Mouse (Mus musculus) right cerebral cortex, adult 18-20 months (tissue): Measurements from ENCODE around the gene Cyp2j12.
"Not testable (repeated sequence)": the region's sequence is repeated elsewhere in the genome, so short reads cannot be mapped to it uniquely, and the experiment has no call there.

Source experiments
- DNase-seq: peaks from one replicate; pipeline ENCODE4 v3.0.0; 2022; ENCODE audit warnings: mixed read lengths

The Cyp2j12 gene

DNA sequence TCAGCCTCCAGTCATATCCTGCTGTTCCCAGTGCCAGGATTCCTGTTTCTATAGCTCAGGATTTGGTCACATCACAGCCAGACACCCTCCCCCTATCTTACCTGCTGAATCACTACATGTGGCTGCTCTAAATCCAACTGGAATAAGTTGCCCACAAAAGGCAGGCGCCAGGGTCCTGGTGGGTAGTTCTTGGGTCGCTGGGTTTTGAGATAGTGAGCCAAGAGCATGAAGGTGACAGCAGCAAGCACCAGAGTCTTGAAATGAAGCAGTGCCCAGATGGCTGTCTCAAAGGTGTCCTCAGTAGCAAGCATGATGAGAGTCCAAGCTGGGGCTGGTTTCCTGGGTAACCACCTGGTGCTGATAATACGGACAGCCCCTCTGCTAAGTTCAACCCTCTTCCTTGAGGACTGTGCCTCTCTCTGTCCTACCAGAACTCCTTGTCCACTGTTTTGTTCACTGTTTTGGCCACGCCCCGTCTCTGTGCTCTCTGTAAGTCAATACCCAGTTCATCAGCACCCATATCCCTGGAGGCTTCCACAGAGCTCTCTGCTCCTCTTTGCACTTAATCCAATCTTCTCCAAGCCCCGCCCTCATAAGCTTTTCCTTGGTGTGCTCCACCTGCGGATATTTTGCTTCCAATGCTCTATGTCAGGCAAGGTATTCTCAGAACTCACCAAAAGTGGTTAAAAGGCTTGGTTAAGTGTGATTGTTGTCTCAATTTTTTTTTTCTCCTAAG lies at the start of gene Cyp2j12:
TSS of gene Cyp2j12 (minus strand) at position 421 of the 736 bp plus-strand sequence.
- DNase-seq: no peak

DNA sequence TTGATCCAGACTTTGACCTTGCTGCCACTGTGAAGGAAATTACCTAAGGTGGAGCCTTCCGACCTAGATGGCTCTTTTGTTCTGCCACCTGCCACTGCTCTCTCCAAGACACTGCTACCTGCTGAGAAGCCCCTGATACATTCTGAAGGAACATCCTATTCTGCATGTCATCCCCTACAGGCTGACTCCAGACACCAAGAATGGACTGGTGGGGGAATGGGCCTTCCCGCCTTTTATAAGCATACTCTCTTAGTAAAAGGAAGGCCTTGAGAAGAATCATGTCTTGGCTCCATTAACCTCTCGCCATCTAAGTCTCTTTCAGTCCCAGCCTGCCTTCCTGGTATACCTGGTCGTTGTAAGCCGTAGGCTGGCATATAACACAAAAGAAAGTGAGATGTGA lies 48.4 kb upstream of the Cyp2j12 start:
- DNase-seq: not testable (repeated sequence)

DNA sequence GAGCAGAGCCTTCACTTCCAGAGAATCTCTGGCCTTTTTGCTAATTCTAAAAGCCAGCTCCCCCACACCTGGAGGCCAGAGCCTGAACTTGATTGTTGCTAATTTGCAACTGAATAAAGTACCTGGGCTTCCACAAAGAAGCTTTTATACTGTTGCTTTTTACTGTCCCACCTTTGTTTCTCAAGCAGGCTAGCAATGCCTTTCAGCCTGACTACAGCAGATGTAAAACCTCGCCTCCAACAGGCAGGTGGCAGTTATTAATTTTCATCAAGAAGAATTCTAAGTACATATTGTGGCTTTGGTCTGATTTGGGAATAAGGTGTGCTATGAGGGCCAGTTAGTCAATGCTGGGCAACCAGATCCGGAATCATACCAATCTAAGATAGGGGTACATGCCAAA lies 47.7 kb upstream of the Cyp2j12 start:
- not testable (repeated sequence) for DNase-seq

DNA sequence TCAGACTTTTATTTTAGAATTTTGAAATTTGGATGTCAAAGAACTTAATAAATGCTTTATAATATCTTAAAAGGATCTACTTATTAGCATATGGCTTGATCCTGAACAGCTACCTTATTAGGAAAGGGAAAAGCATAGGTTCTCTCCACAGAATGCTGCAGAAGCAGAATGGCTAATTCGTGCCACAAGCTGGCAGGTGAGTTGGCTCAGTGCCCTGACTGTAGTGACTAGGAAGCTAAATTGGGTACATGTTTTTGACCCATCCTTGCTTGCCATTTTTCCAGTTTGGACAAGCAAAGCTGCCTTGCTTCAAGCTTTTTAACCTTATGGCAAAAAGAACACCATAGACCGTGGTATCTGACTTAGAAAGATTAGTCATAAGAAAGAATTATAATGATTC lies 47.2 kb upstream of the Cyp2j12 start:
- not testable (repeated sequence) for DNase-seq

DNA sequence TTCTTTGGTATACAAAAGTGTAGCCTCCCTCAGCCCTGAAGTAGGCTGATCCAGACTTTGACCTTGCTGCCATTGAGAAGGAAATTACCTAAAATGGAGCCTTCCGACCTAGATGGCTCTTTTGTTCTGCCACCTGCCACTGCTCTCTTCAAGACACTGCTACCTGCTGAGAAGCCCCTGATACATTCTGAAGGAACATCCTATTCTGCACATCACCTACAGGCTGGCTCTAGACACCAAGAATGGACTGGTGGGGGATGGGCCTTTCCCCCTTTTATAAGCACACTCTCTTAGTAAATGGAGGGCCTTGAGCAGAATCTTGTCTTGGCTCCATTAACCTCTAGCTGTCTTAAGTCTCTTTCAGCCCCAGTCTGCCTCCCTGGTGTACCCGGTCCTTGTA lies 43.8 kb upstream of the Cyp2j12 start:
- DNase-seq: not testable (repeated sequence)

DNA sequence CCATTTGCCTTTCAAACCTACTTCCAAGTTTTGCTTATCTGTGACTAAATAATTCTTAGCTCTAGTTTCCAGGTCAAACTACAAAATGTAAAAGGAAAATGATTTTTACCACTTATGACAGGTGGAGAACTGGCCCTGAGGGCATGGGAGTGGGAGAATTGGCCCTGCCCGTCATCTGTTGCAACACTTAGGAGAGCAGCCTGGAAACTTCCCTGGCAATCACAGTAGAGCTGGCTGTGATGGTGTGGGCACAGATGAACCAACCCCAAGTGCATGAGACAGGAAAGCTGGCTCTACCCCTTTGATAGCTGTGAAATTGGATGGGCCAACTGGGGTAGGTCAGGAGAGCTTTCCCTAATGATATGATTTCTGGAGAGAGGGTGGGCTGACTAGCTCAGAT lies 21.9 kb upstream of the Cyp2j12 start:
- no peak for DNase-seq

DNA sequence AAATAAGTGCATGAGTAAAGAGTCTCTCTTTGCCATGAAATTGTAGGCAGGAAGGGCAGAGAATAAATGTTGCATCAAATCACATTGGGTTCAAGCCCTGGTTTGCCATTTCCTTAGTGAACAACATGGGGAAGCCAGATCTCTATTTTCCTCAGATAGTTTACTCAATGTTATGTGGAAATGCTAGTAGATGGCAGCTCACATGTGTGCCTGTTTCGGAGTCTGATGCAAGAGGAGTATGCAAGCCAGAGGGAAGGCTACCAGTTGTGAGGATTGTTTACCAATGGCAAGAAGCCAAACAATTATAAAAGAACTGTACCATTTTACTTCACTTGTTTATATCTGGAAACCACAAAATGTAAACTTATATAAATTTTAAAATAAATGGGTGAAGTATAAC lies 20.6 kb upstream of the Cyp2j12 start:
- no peak for DNase-seq

DNA sequence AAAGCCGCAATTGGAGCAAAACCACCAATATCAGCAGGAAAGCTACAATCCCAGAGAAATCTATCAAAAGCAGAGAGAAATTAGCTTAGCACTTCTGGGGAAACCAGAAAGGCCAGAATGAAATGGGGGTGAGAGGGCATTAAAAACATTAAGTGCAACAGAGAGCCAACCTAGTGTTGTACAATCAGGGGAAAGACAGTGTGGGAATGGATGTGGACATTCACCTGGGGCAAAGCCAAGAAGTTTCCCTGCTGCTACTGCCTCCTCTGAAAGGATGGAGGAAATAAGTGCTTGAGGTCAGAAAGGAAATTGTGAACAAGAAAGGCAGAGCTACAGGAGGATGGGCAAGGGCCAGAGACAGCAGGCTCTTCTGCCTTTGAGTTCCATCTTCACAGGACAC lies 1.7 kb downstream of the Cyp2j12 start:
- no peak for DNase-seq

DNA sequence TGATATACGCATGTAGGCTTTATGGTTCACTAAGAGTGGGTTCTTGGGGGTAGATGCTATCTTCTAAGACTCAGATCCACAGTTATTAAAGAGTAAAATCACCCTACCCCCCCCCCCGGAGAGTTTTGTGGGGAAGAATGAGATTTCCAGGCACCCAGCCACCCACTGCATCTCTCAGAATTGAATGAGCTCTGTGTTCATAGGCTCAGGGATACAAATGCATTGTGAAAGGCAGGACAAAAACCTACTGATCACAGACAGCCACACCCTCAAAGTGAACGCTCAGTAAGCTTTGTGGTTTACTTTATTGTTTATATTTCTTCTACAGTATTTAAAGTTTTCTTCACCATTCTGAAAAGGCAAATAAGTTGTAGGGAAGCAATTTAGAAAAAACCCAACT lies 6.7 kb downstream of the Cyp2j12 start:
- peak; percentile 8 for DNase-seq

DNA sequence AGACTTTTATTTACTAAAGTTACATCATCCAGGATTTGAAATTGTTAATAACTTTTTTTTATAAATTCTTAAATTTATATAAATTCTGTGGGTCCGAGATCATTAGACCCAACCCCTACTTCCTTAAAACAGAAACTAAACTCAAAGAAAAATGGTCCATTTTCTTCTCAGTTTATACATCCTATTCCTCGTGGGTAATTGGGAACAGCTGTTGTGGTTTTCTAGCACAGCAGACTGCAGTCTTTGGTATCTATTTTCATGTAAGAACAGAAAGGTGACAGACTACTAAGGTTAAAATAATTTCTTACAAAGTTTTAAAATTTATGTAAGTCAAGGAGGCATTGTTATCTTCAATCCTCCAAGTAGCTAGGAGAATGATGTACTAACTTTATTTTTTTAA lies 44.1 kb downstream of the Cyp2j12 start:
- DNase-seq: no peak

DNA sequence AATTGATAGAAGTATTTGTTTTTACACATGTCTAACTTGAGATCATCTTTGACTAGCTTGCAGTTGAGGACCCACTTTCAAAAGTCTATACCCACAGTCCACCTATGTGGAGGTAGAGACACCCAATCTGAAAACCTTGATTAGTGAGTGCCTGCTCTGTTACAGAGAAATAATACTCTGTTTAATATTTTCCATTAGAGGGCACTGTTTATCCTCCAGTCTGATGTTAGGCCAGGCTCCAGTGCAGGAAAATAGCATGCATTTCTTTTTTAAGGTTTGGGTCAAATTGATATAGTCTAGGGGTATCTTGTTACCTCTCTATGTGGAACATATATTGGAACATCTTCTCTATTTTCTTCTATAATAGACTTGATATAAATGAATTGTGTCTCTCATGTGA lies 49.1 kb downstream of the Cyp2j12 start:
- DNase-seq: no peak

DNA sequence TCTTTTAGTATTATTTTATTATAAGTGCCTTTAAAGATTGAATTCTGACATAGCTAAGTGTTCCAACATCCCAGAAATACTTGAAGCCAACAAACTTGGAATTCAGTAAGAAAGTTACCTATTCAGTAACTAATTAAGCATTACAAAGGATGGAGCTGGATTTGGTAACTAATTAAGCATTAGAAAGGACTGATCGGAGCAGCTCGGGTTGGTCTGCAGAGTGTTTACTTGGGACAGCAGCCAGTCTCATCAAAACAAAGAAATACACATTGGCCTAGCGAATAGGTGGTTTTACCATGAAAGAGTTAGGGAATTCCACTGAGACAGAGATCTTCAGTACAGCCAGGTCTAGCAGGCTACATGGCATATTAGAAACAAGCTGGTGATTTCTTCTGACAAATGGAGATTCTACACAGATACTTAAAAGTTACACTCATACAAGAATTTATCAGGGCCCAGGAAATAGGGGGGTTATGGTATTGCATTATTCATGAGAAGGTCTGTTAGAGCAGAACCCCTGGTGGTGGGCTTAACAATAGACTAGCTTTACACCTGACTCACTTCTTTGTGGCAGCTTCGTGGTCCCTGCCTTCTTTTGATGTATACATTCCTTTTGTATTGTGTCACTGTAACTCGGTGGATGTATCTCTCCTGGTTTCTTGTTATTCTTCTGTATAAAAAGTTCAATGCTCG lies 51.5 kb downstream of the Cyp2j12 start:
- not testable (repeated sequence) for DNase-seq

DNA sequence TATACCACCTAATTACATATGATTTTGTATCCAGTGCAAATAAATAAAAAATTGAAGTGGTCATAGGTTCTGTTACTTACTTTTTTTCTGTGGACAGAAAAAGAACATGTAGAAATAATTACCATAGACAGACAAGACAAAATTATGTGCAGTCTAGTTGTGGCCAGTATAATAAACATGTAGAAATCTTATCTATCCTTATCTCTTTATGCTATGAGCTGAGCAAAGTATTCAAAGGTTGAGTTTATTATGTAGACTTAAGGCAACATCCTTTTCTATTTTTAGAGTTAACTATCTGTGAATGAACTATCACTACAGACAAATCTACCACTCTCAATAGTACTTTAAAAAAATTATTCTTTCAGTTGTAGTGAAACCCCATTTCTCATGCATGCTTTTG lies 62.6 kb downstream of the Cyp2j12 start:
- no peak for DNase-seq

DNA sequence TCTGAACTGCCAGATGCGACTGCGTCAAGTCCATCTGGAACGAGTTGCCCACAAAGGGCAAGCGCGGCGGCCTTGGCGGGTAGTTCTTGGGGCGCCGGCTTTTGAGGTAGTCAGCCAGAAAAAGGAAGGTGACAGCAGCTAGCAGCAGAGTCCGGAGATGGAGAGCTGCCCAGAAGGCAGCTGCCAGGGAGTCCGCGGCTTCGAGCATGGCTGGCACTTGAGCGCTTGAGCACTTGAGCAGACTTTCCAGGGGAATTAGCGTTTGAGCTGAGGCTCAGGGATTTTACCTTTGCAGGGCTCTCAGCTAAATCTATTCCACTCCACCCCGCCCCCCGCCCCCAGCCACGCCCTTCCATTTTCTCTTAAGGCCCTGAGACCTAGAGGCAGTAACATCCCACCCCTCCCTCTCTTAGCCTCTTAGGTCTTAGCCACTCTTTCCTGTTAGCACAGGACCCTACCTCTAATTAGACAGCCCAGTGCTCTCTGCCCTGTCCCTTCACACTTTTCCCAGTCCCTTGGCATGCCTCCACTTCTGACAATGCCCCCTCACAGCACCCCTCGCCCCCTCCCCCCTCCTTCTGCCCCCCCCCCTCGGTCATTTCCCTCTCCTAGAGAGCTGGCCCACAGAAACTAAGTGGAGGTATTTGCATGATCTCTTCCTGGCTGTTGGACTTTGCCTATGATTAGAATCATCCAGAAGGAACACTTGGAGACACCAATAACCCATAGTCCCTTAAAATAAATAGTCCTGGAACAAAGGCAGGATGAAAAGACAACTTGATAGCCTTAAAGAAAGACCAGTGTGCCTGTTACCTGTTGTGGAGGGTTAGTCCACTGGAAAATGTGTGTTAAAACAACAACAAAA lies 63.5 kb downstream of the Cyp2j12 start, which contains the start of gene Cyp2j13:
TSS of gene Cyp2j13 (minus strand) at position 286 of the 865 bp plus-strand sequence.
- DNase-seq: peak; percentile 24

DNA sequence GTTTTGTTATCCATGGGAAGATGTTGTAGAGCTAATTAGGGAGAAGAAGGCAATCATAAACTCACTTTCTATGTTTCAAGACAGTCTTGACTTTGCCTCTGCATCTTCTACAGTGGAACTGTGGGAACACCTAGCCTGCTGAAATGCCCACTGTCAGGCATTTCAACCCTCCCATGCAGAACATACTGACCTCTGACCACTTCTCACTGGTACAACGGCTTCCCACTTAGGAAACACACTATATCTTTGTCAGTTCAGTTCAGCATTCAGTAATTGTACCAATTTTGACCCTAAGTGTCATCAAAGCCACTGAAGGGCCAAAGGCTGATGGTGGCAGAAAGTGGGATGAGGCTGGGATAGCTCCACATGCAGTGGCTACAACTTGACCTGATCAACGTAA lies 78.9 kb downstream of the Cyp2j12 start:
- DNase-seq: no peak

DNA sequence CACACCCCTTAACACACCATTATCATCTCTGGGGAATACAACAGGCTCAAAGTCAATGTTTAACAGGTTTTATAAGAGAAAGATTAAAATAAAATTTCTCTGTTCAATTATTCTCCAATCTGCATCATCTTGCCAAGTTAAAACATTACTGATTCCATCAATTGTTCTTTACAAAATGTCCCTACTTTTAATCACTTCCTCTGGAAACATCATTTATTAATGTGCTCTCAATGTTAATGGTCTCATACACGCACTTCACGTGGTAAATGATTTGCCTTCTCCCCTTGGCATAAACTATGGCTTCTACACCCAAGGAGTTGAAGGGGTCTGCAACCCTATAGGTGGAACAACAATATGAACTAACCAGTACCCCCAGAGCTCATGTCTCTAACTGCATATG lies 80.8 kb downstream of the Cyp2j12 start:
- DNase-seq: no peak
